Mouse (Mus musculus) urinary bladder, postnatal 4 days (tissue): ENCODE data around the gene Ldlrad1.

ENCODE experiments used
- DNase-seq, 2 experiments: peaks; one replicate each; pipeline ENCODE4 v3.0.0; 2021 to 2022; ENCODE audit warnings: low spot score in 2 of 2

Ldlrad1 gene

GRCm38 (mm10) chr4:107260001-107260400 lies 51.0 kb downstream of the Ldlrad1 start:
- DNase-seq, result no peak
